Mouse (Mus musculus) G1E (cell line): Measurements from ENCODE around the gene Pvalb. TPM values are rescaled to one million over a fixed set of nuclear protein-coding genes. Genes with fewer than 3 reads are reported as not detected.

ENCODE experiments used
- ATAC-seq: 2 replicates; pipeline ENCODE4 v1.8.0; 2016; ENCODE audit warnings: mild to moderate bottlenecking; ENCODE audit not compliant: insufficient number of reproducible peaks, poor library complexity, low FRiP score, severe bottlenecking; ENCODE audit errors: extremely low read depth
- DNase-seq: peaks from one replicate; pipeline ENCODE4 v3.0.0; 2012; ENCODE audit warnings: low spot score
- H3K27me3 ChIP-seq: 2 replicates; pipeline ENCODE4 v1.6.1; 2012; ENCODE audit warnings: mild to moderate bottlenecking, low read length, inconsistent platforms; ENCODE audit not compliant: insufficient read depth
- H3K36me3 ChIP-seq: replicated peaks from 2 replicates; pipeline ENCODE3; 2012; ENCODE audit warnings: mild to moderate bottlenecking, inconsistent platforms
- H3K4me1 ChIP-seq: 2 replicates; pipeline ENCODE4 v1.6.1; 2012; ENCODE audit warnings: low read depth, low read length, inconsistent platforms, mixed read lengths; ENCODE audit not compliant: insufficient read depth
- H3K4me3 ChIP-seq: 2 replicates; pipeline ENCODE4 v1.5.1; 2012; ENCODE audit warnings: low read depth, mild to moderate bottlenecking, inconsistent platforms, low read length, moderate library complexity, mixed read lengths
- H3K9me3 ChIP-seq: replicated peaks from 2 replicates; pipeline ENCODE4 v1.6.1; 2012; ENCODE audit warnings: inconsistent platforms
- CTCF ChIP-seq: IDR thresholded peaks from 2 replicates; pipeline ENCODE4 v1.5.1; 2012; ENCODE audit warnings: low read depth, low read length, inconsistent platforms, mixed read lengths
- GATA1 ChIP-seq: IDR thresholded peaks from 2 replicates; pipeline ENCODE4 v1.6.1; 2012; ENCODE audit warnings: borderline replicate concordance, low read length, inconsistent platforms, mixed read lengths
- GATA2 ChIP-seq: IDR thresholded peaks from 2 replicates; pipeline ENCODE4 v1.6.1; 2012; ENCODE audit warnings: low read depth, low read length, inconsistent platforms, borderline replicate concordance
- POLR2AphosphoS5 ChIP-seq: IDR thresholded peaks from 2 replicates; pipeline ENCODE4 v1.6.1; 2012; ENCODE audit warnings: low read depth, low read length, inconsistent platforms; ENCODE audit not compliant: insufficient replicate concordance
- TAL1 ChIP-seq: conservative IDR thresholded peaks from 2 replicates; pipeline ENCODE4 v1.6.1; 2012; ENCODE audit warnings: low read depth, low read length, inconsistent platforms, mixed read lengths
- polyA plus RNA-seq: library from polyadenylated mRNA; stranded (reverse); fragments of >175 nt; gene quantifications from 2 replicates; pipeline ENCODE4 v1.2.3, GENCODE M21; 2012
- total RNA-seq, 2 experiments: library from RNA; stranded (forward) in 1 of 2; stranded (reverse) in 1 of 2; fragments of 200-1000 nt in 1 of 2; fragments of >200 nt in 1 of 2; fragmentation: Nextera tagmentation in 1 of 2; gene quantifications; 2 replicates each; pipeline ENCODE4 v1.2.3; 2014 to 2017

Pvalb gene
- total and polyA plus RNA-seq, 3 experiments, result not detected

DNA sequence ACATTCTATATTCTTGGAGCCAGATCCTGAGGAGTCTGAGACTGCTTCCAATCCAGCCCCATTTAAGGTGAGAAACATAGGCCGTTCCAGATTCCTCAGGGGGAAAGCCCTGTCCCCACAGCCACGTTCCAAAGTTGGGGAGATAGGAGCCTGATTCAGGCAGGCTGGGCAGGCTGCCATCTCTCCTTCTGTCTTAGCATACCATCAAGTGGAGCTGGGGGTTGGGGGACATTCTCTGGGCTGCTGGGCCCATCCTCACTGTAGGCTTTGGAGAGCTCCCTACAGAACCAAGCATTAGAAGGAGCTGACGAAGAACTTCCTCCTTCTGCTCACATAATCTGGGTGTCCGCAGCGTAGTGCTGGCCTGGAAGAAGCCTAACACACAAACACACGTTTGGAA, 37.6 kb upstream of the Pvalb start:
- Histone ChIP-seq H3K4me3 (no peak overlapping the region), H3K9me3 (no peaks in the 10 kb centered on the region), H3K36me3 (no peaks in the 10 kb centered on the region), H3K27me3 (peaks cover 76% of the 10 kb centered on the region), H3K4me1 (peaks cover 19% of the 10 kb centered on the region)
- TF ChIP-seq CTCF (no peak), TAL1 (no peak), POLR2AphosphoS5 (no peak), GATA2 (no peak), GATA1 (no peak)
- ATAC-seq (no peak), DNase-seq (no peak)

DNA sequence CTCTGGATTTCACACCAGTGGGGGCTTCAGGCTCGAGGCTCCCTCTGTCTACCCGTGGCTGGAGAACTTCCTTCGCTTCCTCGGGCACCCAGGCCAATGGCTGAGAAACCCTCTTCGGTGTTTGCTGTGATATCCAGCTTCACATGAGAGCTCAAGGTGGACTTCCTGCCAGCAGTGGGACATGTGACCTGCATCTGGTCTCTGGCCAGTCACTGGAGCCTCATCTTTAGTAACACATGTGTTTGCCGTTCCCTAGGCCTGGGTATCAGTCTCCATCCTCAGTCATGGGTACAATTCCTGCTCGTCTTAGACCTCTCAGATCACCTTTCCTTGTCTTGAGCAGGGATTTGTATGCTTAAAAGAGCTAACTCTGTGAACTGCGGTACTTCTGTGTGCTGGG, 36.9 kb upstream of the Pvalb start:
- Histone ChIP-seq H3K27me3 (peaks cover 73% of the 10 kb centered on the region), H3K36me3 (no peaks in the 10 kb centered on the region), H3K9me3 (no peaks in the 10 kb centered on the region), H3K4me1 (peaks cover 13% of the 10 kb centered on the region), H3K4me3 (no peak overlapping the region)
- DNase-seq (no peak), ATAC-seq (no peak)
- TF ChIP-seq TAL1 (no peak), GATA1 (no peak), POLR2AphosphoS5 (no peak), GATA2 (no peak), CTCF (no peak)

DNA sequence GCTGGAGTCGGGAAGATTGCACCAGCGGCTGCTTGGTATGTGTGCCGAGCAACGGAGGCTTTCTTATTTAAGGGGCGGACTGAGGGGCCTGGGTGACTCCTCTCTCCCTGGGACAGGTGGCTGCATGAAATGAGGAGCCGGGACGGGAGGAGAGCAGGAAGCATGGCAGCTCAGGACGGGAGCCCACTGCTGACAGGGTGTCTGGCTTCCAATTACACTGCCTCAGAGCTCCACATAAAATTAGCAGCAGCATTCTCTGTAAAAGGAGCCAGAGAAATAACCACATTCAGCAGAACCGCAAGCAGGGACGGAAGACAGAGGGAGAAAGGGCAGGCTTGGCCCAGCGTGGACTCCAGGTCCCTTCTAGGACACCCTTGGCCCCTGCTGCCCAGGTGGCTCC, 35.1 kb upstream of the Pvalb start:
- Histone ChIP-seq H3K36me3 (no peaks in the 10 kb centered on the region), H3K4me3 (no peak overlapping the region), H3K9me3 (no peaks in the 10 kb centered on the region), H3K27me3 (peaks cover 60% of the 10 kb centered on the region), H3K4me1 (peaks cover 6% of the 10 kb centered on the region)
- TF ChIP-seq GATA1 (no peak), POLR2AphosphoS5 (no peak), TAL1 (no peak)
- ATAC-seq, result no peak
- no peak for DNase-seq

DNA sequence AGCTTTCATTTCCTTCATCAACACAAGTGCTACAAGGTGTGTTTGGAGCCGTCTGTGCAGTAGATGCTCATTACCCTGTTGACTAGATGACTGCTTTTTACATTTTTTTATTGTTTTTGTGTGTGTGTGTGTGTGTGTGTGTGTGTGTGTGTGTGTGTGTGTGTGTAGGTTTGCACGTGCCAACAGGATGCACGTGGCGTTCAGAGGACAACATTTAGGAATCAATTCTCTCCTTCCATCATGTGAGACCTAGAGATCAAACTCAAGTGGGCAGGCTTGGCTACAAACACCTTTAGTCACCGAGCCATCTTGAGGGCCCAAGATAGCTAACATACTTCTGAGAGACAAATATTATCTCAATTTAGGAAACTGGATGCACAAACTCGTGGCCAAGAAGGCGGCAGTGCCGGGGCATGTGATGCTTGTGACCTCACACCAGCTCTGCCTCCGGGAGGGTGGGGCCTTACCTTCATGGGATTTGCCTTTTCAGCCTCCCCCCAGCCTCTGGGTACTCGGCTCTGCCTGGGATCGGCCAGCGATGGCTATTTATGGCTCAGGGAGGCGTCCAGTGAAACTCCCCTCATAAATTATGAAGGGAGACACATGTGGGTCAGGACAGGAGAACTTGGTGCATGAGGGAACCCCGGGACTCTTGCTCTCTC, 33.9 kb upstream of the Pvalb start:
- ATAC-seq (no peak), DNase-seq (no peak)
- no peak overlapping the region for H3K4me3 ChIP-seq
- H3K36me3 ChIP-seq, result no peaks in the 10 kb centered on the region
- TF ChIP-seq TAL1 (no peak), POLR2AphosphoS5 (no peak), GATA1 (no peak), CTCF (no peak), GATA2 (no peak)
- H3K9me3 ChIP-seq, result no peaks in the 10 kb centered on the region
- H3K4me1 ChIP-seq, result peaks cover 6% of the 10 kb centered on the region
- H3K27me3 ChIP-seq, result peaks cover 57% of the 10 kb centered on the region

DNA sequence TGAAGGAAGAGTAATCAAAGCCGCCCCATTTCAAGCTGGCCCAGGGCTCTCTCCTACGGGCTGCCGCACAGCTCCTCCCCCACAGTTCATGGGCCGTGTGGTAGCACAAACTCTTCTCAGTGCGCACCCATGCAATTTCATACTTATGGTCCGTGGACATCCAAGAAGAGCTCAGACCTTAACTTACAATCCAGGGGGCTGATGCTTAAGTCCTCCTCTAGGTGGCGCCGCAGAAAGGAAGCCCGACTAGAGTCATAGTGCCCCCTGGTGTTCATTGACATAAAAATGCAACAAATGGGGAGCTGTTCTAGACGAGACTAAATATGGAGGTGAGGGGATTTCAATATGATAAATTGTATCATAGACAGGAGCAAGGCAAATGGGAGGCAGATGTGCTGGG, 33.3 kb upstream of the Pvalb start:
- ATAC-seq, result no peak
- no peaks in the 10 kb centered on the region for H3K36me3 ChIP-seq
- peak; percentile 35 for DNase-seq
- TF ChIP-seq POLR2AphosphoS5 (no peak), GATA2 (no peak), GATA1 (no peak), TAL1 (no peak), CTCF (peak; percentile 73)
- no peaks in the 10 kb centered on the region for H3K9me3 ChIP-seq
- H3K4me1 ChIP-seq, result peaks cover under 1% of the 10 kb centered on the region
- H3K4me3 ChIP-seq, result no peak overlapping the region
- H3K27me3 ChIP-seq, result peaks cover 53% of the 10 kb centered on the region

DNA sequence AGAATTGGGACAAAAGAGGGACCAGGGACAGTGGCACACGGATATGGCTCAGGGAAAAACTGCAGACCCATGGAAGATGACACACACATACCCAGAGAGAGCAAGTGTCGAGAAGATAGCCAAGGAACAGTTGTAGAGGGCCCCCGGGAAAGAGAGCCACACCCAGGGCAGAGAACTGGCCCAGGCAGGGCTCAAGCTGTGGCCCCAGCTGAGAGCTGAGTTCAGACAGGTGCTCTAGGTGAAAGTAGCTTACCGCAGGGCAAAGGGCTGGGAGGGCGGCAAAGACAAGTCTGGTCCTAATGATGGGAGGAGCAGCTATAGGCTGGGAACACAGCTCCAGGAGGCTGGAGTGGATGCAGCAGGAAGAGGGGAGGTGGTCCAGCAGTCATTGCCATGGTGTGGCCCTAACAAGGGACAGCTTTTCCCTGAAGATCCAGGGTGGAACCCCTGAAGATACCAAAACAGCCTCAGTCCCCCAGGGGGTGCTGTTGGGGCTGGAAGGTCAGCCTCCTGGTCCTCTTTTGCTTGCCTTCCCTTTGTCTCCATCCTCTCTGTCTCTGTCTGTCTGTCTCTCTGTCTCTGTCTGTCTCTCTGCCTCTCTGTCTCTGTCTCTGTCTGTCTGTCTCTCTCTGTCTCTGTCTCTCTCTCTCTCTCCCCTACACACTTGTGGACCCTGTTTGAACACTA, 28.8 kb upstream of the Pvalb start:
- Histone ChIP-seq H3K4me3 (no peak overlapping the region), H3K36me3 (no peaks in the 10 kb centered on the region), H3K4me1 (no peaks in the 10 kb centered on the region; the same call in 1 of the 2 replicates), H3K9me3 (peaks cover 5% of the 10 kb centered on the region), H3K27me3 (peaks cover 19% of the 10 kb centered on the region)
- DNase-seq, result no peak
- no peak for TF ChIP-seq GATA1
- no peak for TF ChIP-seq TAL1
- TF ChIP-seq POLR2AphosphoS5, result no peak
- TF ChIP-seq CTCF, result no peak
- ATAC-seq, result no peak
